Mouse (Mus musculus) hindbrain, embryonic 11.5 days (tissue): ENCODE measurements around the gene Zdhhc14. TPM values are rescaled to one million over a fixed set of nuclear protein-coding genes. Genes with fewer than 3 reads are reported as not detected.

ENCODE experiments used
- ATAC-seq: fragments of 200-750 bp; cut with Nextera tagmentation; 2 replicates; pipeline ENCODE4 v1.8.0; 2017; ENCODE audit warnings: mild to moderate bottlenecking, moderate TSS enrichment, moderate library complexity; ENCODE audit not compliant: low FRiP score
- DNase-seq: peaks from one replicate; pipeline ENCODE4 v3.0.0-alpha.2; 2015; ENCODE audit warnings: low spot score
- H3K27ac ChIP-seq: fragments of 300-500 bp; sonication (generic); 2 replicates; pipeline ENCODE4 v1.5.1; 2014; ENCODE audit warnings: mild to moderate bottlenecking, low read depth, low read length
- H3K27me3 ChIP-seq: fragments of 300-500 bp; sonication (generic); 2 replicates; pipeline ENCODE4 v1.6.1; 2014; ENCODE audit warnings: mild to moderate bottlenecking, low read length, moderate library complexity, mixed read lengths; ENCODE audit not compliant: control insufficient read depth, insufficient read depth
- H3K36me3 ChIP-seq: fragments of 300-500 bp; sonication (generic); 2 replicates; pipeline ENCODE4 v1.6.1; 2014; ENCODE audit warnings: mild to moderate bottlenecking, low read length, moderate library complexity, mixed read lengths; ENCODE audit not compliant: control insufficient read depth, insufficient read depth
- H3K4me1 ChIP-seq: fragments of 300-500 bp; sonication (generic); replicated peaks from 2 replicates; pipeline ENCODE4 v1.6.1; 2014; ENCODE audit warnings: low read length, mixed read lengths; ENCODE audit not compliant: control insufficient read depth, insufficient read depth
- H3K4me2 ChIP-seq: fragments of 300-500 bp; sonication (generic); replicated peaks from 2 replicates; pipeline ENCODE4 v1.6.1; 2014; ENCODE audit warnings: mild to moderate bottlenecking, low read depth, low read length
- H3K4me3 ChIP-seq: fragments of 300-500 bp; sonication (generic); 2 replicates; pipeline ENCODE4 v1.5.1; 2014; ENCODE audit warnings: low read depth, low read length
- H3K9ac ChIP-seq: fragments of 300-500 bp; sonication (generic); 2 replicates; pipeline ENCODE4 v1.6.1; 2014; ENCODE audit warnings: low read depth, low read length
- H3K9me3 ChIP-seq: fragments of 300-500 bp; sonication (generic); 2 replicates; pipeline ENCODE4 v1.6.1; 2016; ENCODE audit warnings: low read length; ENCODE audit not compliant: control insufficient read depth
- WGBS: fragments of 180-500 bp; shearing (Covaris S2); extraction: QIAGEN DNeasy Blood & Tissue Kit; methylation state at CpG from one replicate; pipeline ENCODE4 v1.1.7; 2014; 5-methylcytosine and 5-hydroxymethylcytosine counted together
- polyA plus RNA-seq: library from polyadenylated mRNA; unstranded; fragments of >200 nt; fragmentation: Nextera tagmentation; extraction: Ambion mirVana; gene quantifications from 2 replicates; pipeline ENCODE4 v1.2.1, GENCODE M21; 2014

Gene Zdhhc14
- polyA plus RNA-seq, 1 experiment from 2014 or later, result 2.6 TPM

DNA sequence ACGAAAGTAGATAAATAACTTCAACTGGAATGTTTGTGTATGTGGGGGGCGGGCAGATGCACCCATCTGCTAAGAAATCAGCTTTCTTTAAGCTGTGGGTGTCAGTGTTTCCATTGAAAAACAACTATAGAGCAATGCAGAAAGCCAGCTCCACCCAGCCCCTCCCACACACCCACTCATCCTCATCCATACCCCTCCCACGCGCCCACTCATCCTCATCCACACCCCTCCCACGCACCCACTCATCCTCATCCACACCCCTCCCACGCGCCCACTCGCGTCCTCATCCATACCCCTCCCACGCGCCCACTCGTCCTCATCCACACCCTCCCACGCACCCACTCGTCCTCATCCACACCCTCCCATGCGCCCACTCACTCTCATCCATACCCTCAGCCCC lies 264.5 kb downstream of the Zdhhc14 start:
- Histone ChIP-seq H3K9ac (no peak overlapping the region), H3K4me2 (no peak overlapping the region), H3K27me3 (no peaks in the 10 kb centered on the region), H3K4me3 (no peak overlapping the region), H3K27ac (no peak overlapping the region), H3K4me1 (no peaks in the 10 kb centered on the region), H3K36me3 (no peaks in the 10 kb centered on the region), H3K9me3 (no peaks in the 10 kb centered on the region)
- ATAC-seq (no peak), DNase-seq (no peak)
- 92% methylated on average over 15 of the region's 15 CpGs for WGBS

DNA sequence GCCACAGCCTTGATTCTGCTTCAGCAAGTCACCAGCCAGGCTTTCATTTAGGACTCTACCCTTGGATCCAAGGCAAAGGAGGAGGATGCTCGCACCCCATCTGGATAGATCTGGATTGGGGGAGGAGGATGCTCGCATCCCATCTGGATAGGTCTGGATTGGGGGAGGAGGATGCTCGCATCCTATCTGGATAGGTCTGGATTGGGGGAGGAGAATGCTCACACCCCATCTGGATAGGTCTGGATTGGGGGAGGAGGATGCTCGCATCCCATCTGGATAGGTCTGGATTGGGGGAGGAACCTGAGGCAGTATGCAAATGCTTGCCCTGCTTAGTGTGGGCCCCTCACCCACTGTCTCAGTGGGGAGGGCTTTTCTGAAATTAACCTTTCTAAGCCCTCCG lies 271.4 kb downstream of the Zdhhc14 start:
- H3K27ac ChIP-seq, result no peak overlapping the region
- no peaks in the 10 kb centered on the region for H3K36me3 ChIP-seq
- H3K9ac ChIP-seq, result no peak overlapping the region
- H3K4me2 ChIP-seq, result no peak overlapping the region
- 85% methylated on average over 5 of the region's 5 CpGs for WGBS
- H3K4me3 ChIP-seq, result no peak overlapping the region
- no peaks in the 10 kb centered on the region for H3K9me3 ChIP-seq
- DNase-seq (no peak), ATAC-seq (no peak)
- H3K4me1 ChIP-seq, result no peaks in the 10 kb centered on the region
- no peaks in the 10 kb centered on the region for H3K27me3 ChIP-seq

DNA sequence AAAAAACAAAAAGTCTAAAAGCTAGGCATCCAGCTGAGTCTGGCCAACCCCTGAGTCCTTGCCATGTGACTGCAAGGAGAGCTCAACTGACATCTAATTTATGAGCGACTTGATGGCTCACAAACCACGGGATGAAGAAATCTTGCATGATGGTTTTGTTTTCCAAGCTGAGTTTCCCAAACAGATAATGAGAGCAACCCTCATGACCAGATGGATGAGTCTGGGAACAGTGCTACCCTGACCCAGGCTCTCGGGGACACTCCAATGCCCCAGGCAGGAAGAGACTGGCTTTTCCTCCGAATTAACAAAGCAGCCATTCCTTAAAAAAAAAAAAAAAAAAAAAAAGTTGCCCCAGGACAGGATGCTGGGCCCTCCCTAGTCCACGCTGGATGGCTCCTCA lies 271.9 kb downstream of the Zdhhc14 start:
- H3K9me3 ChIP-seq, result no peaks in the 10 kb centered on the region
- no peak overlapping the region for H3K4me3 ChIP-seq
- DNase-seq, result no peak
- no peak overlapping the region for H3K4me2 ChIP-seq
- 57% methylated on average over 5 of the region's 5 CpGs for WGBS
- no peak overlapping the region for H3K9ac ChIP-seq
- no peak for ATAC-seq
- H3K36me3 ChIP-seq, result no peaks in the 10 kb centered on the region
- H3K4me1 ChIP-seq, result no peaks in the 10 kb centered on the region
- H3K27ac ChIP-seq, result no peak overlapping the region
- H3K27me3 ChIP-seq, result no peaks in the 10 kb centered on the region

DNA sequence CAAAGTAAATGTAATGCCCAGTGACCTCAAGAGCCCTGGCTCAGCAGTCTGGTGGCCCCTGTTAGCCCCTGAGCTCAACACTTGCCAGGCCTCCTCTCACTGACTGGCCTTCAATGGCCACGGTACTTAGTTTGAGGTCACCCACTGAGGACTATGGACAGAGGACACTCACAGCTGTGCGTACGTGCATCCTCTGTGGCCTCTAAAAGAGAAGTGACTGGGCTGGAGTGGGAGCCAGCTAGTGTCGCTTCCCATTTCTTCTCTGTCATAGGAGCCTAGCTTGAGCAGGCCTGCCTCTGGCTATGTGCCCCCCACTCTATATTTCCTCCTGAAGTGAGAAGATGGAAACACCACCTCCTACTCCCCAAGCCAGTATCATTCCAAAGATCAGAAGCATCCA lies 273.4 kb downstream of the Zdhhc14 start:
- H3K4me3 ChIP-seq, result no peak overlapping the region
- no peaks in the 10 kb centered on the region for H3K9me3 ChIP-seq
- ATAC-seq (no peak), DNase-seq (no peak)
- no peaks in the 10 kb centered on the region for H3K36me3 ChIP-seq
- no peak overlapping the region for H3K27ac ChIP-seq
- H3K4me1 ChIP-seq, result 0 out of 2 replicates have a peak, but pooled peaks cover 4% of the 10 kb centered on the region
- H3K4me2 ChIP-seq, result no peak overlapping the region
- H3K9ac ChIP-seq, result no peak overlapping the region
- H3K27me3 ChIP-seq, result no peaks in the 10 kb centered on the region
- 65% methylated on average over 4 of the region's 4 CpGs for WGBS

DNA sequence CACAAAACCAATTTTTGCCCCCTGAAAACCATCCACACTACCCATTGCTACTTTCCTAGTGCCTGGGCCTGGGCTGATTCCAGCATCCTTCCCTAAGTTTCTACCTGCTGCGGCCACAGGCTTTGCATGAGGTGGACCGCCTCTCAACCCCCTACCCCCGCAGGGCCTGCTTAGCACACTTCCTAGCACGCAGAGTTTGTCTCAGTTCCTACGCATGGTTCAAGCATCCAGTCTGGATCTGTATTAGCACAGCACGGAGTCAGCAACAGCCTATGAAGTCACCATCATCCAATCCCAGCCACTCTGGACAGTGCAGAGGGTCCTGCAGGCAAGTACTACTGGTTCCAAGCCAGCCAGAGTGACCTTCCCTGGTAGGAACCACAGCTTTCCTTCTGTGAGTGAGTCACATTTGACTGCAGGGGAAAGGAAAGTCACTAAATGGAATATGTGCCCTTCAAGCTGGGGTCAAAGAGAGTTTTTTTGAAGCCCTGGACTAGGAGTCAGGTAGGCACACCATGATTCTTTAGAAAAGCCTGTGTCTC lies 275.9 kb downstream of the Zdhhc14 start:
- no peak for DNase-seq
- ATAC-seq, result no peak
- WGBS, result 68% methylated on average over 6 of the region's 6 CpGs
- Histone ChIP-seq H3K4me1 (0 out of 2 replicates have a peak, but pooled peaks cover 4% of the 10 kb centered on the region), H3K27ac (no peak overlapping the region), H3K27me3 (no peaks in the 10 kb centered on the region), H3K9me3 (no peaks in the 10 kb centered on the region), H3K4me3 (no peak overlapping the region), H3K36me3 (no peaks in the 10 kb centered on the region), H3K9ac (no peak overlapping the region), H3K4me2 (no peak overlapping the region)

DNA sequence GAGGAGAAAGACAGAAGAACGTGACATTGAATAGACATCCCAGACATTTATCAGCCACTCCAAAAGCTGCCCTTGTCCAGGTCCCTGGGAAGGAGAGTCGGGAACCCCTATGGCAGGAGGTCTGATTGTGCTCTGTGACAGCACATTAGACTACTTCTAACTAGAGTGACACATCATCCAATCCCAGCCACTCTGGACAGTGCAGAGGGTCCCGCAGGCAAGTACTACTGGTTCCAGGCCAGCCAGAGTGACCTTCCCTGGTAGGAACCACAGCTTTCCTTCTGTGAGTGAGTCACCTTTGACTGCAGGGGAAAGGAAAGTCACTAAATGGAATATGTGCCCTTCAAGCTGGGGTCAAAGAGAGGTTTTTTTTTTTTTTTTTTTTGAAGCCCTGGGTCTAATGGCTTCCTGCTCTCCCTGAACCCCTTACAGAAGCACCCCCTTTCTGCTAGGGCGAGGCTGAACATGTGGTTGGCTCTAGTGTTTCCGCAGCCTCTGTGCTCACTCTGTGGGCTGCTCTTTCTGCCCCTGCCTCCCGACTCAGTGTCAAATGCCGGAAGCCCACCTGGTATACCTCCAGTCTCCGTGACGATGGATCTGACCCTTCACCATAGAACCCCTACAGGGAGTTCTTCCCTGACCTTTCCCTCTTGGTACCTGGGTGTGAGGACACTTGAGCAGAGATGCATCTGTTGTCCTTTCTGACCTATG lies 276.6 kb downstream of the Zdhhc14 start:
- H3K4me1 ChIP-seq, result 0 out of 2 replicates have a peak, but pooled peaks cover 4% of the 10 kb centered on the region
- H3K4me2 ChIP-seq, result no peak overlapping the region
- no peak overlapping the region for H3K27ac ChIP-seq
- 76% methylated on average over 9 of the region's 9 CpGs for WGBS
- H3K27me3 ChIP-seq, result no peaks in the 10 kb centered on the region
- no peaks in the 10 kb centered on the region for H3K9me3 ChIP-seq
- no peak for ATAC-seq
- no peak overlapping the region for H3K9ac ChIP-seq
- no peaks in the 10 kb centered on the region for H3K36me3 ChIP-seq
- no peak overlapping the region for H3K4me3 ChIP-seq
- no peak for DNase-seq

DNA sequence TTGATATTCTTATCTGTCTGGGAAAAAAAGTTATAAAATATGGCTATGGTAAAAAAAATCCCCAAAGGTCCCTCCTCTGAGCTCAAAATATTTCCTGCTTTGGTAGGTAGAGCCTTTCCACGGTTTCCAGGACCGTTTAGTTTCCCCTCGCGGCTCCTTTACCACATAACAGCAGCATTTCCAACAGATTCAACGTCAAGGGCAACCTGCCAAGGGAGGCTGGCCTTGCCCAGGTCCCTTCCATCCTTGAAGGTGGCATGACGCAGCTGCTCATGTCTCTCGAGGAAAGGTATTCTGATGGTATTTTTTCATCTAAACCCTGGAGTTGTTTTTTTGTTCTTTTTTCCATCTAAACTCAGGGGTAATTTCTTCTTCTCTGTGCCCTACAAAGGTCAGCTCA lies 277.4 kb downstream of the Zdhhc14 start:
- H3K4me1 ChIP-seq, result 0 out of 2 replicates have a peak, but pooled peaks cover 4% of the 10 kb centered on the region
- H3K4me3 ChIP-seq, result no peak overlapping the region
- no peaks in the 10 kb centered on the region for H3K9me3 ChIP-seq
- ATAC-seq, result no peak
- H3K9ac ChIP-seq, result no peak overlapping the region
- H3K4me2 ChIP-seq, result no peak overlapping the region
- DNase-seq, result no peak
- H3K27me3 ChIP-seq, result no peaks in the 10 kb centered on the region
- H3K27ac ChIP-seq, result no peak overlapping the region
- 68% methylated on average over 7 of the region's 7 CpGs for WGBS
- H3K36me3 ChIP-seq, result no peaks in the 10 kb centered on the region

DNA sequence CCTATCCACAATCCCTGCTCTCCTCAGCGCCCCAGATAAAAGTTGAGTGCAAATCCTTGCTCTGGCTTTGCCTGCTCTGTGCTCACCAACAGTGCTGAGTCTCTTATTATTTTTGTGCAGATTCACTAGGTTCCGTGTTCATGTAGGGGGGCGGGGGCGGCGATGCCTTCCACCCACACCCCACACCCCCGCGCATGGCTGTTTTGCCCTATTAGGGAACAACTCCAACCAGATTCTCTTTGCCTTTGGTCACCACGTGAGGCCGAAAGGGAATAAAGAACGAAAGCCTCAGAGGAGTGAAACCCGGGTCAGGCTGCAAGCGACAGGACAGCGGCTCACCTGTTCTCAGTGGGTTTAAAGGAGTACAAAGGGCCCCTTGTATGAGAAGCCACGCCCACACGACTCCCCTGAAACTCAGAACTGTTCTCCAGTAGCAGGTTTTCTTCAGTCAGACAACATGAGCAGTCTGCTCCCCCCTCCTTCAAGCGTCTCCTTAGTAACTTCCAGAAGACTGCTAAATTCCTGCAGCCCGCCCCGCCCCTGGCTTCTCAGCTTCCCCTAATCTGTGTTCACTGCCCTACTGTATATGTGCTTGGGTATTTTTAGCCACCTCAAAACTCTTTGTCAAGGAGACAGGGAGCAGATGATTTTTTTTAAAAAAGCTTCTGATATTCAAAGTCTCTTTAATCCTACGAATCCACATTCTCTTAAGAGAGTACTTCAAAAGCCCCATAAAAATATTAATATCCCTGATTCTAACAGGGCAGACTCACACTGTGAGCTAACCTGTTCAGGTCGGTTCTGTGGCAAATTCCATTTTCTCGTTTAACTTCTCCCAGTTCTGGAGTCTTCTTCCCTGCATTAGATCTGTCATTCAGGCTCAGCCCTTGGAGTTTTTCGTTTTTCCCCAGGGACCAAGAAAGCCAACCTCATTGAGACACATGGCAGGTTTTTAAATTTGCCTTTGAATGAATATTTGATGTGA lies 278.2 kb downstream of the Zdhhc14 start:
- Histone ChIP-seq H3K27ac (peak overlapping the region; percentile 54; the same call in 1 of the 2 replicates), H3K4me3 (peak overlapping the region; percentile 16), H3K9ac (no peak overlapping the region), H3K27me3 (no peaks in the 10 kb centered on the region), H3K4me2 (peak overlapping the region; percentile 39), H3K4me1 (0 out of 2 replicates have a peak, but pooled peaks cover 4% of the 10 kb centered on the region), H3K9me3 (no peaks in the 10 kb centered on the region), H3K36me3 (no peaks in the 10 kb centered on the region)
- ATAC-seq, result peak; percentile 45; the same call in 1 of the 2 replicates
- DNase-seq, result peak; percentile 68
- WGBS, result 15% methylated on average over 22 of the region's 22 CpGs
